Mouse (Mus musculus) heart, embryonic 14.5 days (tissue): ENCODE measurements around the gene Vasp. TPM values are rescaled to one million over a fixed set of nuclear protein-coding genes. Genes with fewer than 3 reads are reported as not detected.

Experiments
- ATAC-seq: fragments of 200-750 bp; cut with Nextera tagmentation; 2 replicates; pipeline ENCODE4 v1.8.0; 2017; ENCODE audit warnings: low read depth, moderate TSS enrichment; ENCODE audit not compliant: insufficient number of reproducible peaks, insufficient read depth, low FRiP score
- H3K27ac ChIP-seq, 2 experiments: fragments of 200-500 bp in 1 of 2; fragments of 300-500 bp in 1 of 2; sonication (generic) in 1 of 2; replicated peaks in 1 of 2; 2 replicates each; pipeline ENCODE4 v1.5.1; 2012 to 2014; ENCODE audit warnings: low read depth in 2 of 2, low read length in 2 of 2, control low read depth in 1 of 2, mild to moderate bottlenecking in 1 of 2, mixed read lengths in 1 of 2; ENCODE audit not compliant: control insufficient read depth in 1 of 2, insufficient read depth in 1 of 2
- H3K27me3 ChIP-seq: fragments of 300-500 bp; sonication (generic); 2 replicates; pipeline ENCODE4 v1.6.1; 2014; ENCODE audit warnings: mild to moderate bottlenecking, low read length, control low read depth; ENCODE audit not compliant: control insufficient read depth, insufficient read depth
- H3K36me3 ChIP-seq: fragments of 300-500 bp; sonication (generic); 2 replicates; pipeline ENCODE4 v1.6.1; 2014; ENCODE audit warnings: mild to moderate bottlenecking, control low read depth, low read length, mixed read lengths; ENCODE audit not compliant: control insufficient read depth, insufficient read depth
- H3K4me1 ChIP-seq, 2 experiments: fragments of 200-500 bp in 1 of 2; fragments of 300-500 bp in 1 of 2; sonication (generic) in 1 of 2; 2 replicates each; pipeline ENCODE4 v1.6.1; 2012 to 2014; ENCODE audit warnings: low read length in 2 of 2, control low read depth in 1 of 2, mixed read lengths in 1 of 2; ENCODE audit not compliant: control insufficient read depth in 2 of 2, insufficient read depth in 2 of 2
- H3K4me2 ChIP-seq: fragments of 300-500 bp; sonication (generic); 2 replicates; pipeline ENCODE4 v1.6.1; 2014; ENCODE audit warnings: mild to moderate bottlenecking, low read length
- H3K4me3 ChIP-seq, 2 experiments: fragments of 200-500 bp in 1 of 2; fragments of 300-500 bp in 1 of 2; sonication (generic) in 1 of 2; 2 replicates each; pipeline ENCODE4 v1.5.1; 2012 to 2014; ENCODE audit warnings: low read length in 2 of 2, mild to moderate bottlenecking in 2 of 2, control low read depth in 1 of 2, low read depth in 1 of 2, moderate library complexity in 1 of 2; ENCODE audit not compliant: control insufficient read depth in 1 of 2, insufficient read depth in 1 of 2
- H3K9ac ChIP-seq: fragments of 300-500 bp; sonication (generic); 2 replicates; pipeline ENCODE4 v1.6.1; 2014; ENCODE audit warnings: mild to moderate bottlenecking, low read length
- H3K9me3 ChIP-seq: fragments of 300-500 bp; sonication (generic); 2 replicates; pipeline ENCODE4 v1.6.1; 2016; ENCODE audit warnings: low read length, control low read depth; ENCODE audit not compliant: control insufficient read depth
- WGBS: fragments of 180-500 bp; shearing (Covaris S2); extraction: QIAGEN DNeasy Blood & Tissue Kit; methylation state at CpG from one replicate; pipeline ENCODE4 v1.1.7; 2014; 5-methylcytosine and 5-hydroxymethylcytosine counted together
- polyA plus RNA-seq: library from polyadenylated mRNA; unstranded; fragments of >200 nt; fragmentation: Nextera tagmentation; extraction: Ambion mirVana; gene quantifications from 2 replicates; pipeline ENCODE4 v1.2.1, GENCODE M21; 2014

Vasp gene
- polyA plus RNA-seq, 1 experiment from 2014 or later, result 66.1 TPM

DNA sequence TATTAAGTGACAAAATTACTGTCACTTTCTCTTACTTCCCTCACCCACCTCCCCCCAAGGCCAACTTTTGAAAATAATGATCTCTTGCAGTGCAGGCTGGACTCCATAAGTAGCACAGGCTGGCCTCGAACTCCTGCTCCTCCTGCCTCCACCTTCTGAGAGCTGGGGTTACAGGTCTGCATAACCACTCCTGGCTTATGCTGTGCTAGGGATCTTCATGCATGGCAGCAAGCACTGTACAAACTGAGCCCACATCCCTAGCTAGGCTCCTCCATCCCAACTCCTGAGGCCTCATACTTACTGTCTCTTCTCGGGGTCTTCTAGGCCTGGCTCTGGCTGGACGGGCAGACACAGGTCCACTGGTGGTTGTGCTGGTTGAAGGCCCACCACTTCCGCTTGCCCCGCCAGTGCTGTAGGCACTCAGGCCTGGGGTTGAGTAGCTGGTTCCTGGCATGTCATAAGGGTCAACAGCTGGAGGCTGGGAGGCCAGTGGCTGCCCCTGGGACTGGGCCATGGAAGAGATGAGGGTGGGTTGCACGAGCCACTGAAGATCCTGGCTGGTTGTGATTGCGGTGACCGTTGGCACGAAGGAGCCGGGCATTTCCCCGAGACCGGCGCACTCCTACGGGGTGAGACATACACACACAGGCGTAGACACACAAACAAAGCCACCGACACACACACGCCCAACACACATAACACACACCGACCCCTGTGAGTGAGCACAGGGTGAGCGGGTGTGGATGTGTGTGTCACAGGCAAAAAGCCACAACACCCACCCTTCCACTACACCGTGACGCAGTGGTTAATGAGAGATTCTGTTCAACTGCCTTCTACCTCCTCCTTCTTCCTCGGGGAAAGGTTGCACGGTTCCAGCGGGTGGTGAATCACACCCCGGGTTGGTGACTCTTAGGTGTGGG lies 35.5 kb upstream of the Vasp start:
- 65% methylated on average over 25 of the region's 25 CpGs for WGBS
- Histone ChIP-seq H3K4me2 (0 out of 2 replicates have a peak overlapping the region, but pooled peaks have one; percentile 99), H3K27me3 (peaks cover 50% of the 10 kb centered on the region), H3K36me3 (no peaks in the 10 kb centered on the region), H3K9me3 (no peaks in the 10 kb centered on the region), H3K27ac (no peak overlapping the region), H3K4me1 (peaks cover 9 to 35% of the 10 kb centered on the region in 2 experiments), H3K4me3 (no peak overlapping the region), H3K9ac (no peak overlapping the region)
- ATAC-seq, result no peak

DNA sequence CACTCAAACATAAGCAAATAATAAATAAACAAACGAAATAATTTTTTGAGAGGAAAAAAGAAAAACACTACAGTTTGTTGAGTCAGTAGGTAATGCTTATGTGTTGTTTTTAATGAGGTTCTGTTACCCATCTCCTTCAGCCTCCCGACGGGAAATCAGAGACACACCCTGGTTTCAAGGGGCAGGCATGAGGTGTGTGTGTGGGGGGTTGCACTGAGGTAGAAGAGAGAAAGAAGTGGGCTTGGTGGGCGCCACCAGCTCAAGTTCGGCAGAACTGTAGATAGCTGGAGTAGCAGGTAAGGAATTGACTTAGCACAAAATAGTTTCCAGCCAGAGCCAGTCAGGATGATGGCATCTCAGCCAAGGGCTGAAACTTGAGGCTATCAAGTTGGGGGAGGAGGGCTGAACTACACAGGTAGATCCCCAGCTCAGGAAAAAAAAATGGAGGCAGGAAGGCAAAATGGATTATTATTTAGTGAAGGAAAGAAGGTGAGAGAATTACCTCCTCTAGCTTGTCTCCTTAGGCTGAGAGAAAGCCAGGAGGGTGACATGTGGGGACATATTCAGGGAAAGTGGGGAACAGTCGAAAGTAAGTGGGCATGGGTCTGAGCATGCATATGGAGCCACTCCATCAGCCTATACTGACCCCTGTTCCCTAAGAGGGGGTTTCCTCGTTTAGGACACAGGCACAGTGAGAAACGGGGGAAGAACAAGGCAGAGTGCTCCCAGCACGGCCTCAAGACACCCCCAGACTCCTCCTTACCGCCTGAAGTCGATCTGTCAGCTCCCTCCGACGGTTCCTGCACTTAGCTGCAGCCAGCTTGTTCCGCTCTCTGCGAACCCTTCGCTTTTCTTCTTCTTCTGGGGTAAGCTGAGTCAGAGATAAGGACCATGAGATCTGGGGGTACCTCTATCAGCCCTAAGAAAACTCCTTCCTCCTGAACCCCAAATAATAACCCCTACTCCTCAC lies 34.5 kb upstream of the Vasp start:
- ATAC-seq, result no peak
- WGBS, result 49% methylated on average over 16 of the region's 16 CpGs
- Histone ChIP-seq H3K4me2 (no peak overlapping the region), H3K27me3 (peaks cover 56% of the 10 kb centered on the region), H3K9ac (no peak overlapping the region), H3K27ac (no peak overlapping the region), H3K9me3 (no peaks in the 10 kb centered on the region), H3K4me3 (no peak overlapping the region), H3K36me3 (no peaks in the 10 kb centered on the region), H3K4me1 (peaks cover 11 to 40% of the 10 kb centered on the region in 2 experiments)

DNA sequence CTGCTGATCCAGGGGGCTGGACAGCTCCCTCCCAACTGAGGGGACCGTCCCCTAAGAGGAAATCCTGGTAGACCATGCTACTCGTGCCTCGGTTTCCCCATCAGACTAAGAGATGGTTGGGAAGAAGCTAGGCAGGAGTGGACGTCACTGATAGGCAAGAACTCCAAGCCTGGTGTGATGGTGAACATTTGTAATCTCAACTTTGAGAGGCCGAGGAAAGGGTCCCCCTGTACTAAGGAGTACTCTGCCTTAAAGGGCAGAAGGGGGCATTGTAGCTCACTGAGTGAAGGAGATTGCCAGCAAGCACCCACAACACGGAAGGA lies 33.8 kb upstream of the Vasp start:
- no peak overlapping the region for H3K9ac ChIP-seq

DNA sequence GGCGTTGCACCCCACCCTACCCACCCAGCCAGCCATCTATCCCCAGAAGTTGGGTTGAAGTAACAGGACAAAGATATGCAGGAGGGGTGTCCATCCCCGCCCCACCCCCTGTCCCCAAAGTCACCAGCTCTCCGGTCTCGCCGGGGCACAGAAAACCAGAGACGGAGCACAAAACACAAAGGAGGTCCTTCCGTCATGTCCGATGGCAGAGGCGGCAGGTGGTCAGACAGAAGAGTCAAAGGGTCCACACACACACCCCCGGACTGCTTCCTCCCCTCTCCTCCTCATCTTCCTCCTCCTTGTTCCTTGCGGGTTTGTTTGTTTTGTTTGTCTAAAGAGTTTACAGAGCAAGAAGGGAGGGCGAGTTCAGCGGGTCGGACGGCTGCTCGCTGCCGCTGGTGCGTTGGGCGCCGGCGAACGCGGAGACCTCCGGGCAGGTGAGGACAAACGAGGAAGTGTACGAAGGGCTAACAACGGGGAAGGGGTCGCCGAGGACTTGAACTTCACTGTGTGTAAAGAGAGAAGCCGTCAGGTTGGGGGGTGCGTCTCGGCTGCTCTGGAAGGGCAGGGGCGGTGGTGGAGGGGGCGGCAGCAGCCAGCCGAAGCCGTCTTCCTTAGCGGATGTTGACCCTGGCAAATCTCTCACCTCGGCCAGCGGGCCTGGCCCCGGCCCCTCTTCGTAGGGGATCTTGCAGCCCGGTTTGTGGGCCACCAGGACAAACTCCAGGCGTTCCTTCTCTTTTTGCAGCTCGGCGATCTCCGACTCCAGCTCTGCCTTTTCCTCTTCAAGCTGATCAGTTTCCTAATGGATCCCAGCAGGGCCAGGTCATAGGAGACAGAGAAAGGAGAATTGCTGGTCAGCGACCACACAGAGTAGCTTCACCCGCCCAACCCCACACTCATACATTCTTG lies 33.1 kb upstream of the Vasp start:
- Histone ChIP-seq H3K4me3 (peak overlapping the region; percentile 43 to 44), H3K9me3 (no peaks in the 10 kb centered on the region), H3K27ac (no peak overlapping the region), H3K36me3 (no peaks in the 10 kb centered on the region), H3K9ac (peak overlapping the region; percentile 62), H3K4me1 (peaks cover 9 to 37% of the 10 kb centered on the region in 2 experiments), H3K27me3 (peaks cover 56% of the 10 kb centered on the region), H3K4me2 (peak overlapping the region; percentile 72)
- no peak for ATAC-seq
- 3% methylated on average over 46 of the region's 48 CpGs for WGBS

More for the DNA sequence above, 33.8 kb upstream of the Vasp start:
- Histone ChIP-seq H3K4me1 (peaks cover 9 to 38% of the 10 kb centered on the region in 2 experiments), H3K36me3 (no peaks in the 10 kb centered on the region), H3K27me3 (peaks cover 56% of the 10 kb centered on the region), H3K4me2 (peak overlapping the region; percentile 72), H3K27ac (no peak overlapping the region), H3K9me3 (no peaks in the 10 kb centered on the region), H3K4me3 (peak overlapping the region in 1 of 2 experiments; percentile 44; a peak in 2 of 4 replicates)
- WGBS, result 10% methylated on average over 6 of the region's 6 CpGs
- no peak for ATAC-seq

DNA sequence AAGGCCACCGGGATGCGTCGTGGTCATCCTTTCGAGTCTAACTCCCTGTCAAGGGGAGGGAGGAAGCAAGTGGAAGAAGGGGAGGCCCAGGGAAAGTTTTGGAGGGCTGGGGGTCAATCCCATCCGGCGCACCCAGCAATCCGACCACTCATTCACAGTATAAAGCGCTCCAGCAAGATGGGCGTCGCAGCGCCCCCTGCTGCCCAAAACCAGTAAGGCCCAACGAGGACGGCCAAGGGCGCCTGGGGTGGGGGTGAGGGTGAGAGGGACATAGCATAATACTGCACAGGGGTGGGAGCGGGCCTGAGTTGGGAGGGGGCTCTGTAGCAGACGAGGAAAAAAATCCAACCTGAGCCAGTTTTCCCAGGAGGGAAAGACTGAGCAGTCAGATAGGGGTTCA lies 32.2 kb upstream of the Vasp start:
- H3K27me3 ChIP-seq, result peaks cover 56% of the 10 kb centered on the region
- H3K4me3 ChIP-seq, result peak overlapping the region; percentile 25 to 44; a peak in 3 of 4 replicates
- whole genome bisulfite sequencing, result 2% methylated on average over 16 of the region's 16 CpGs
- peaks cover 9 to 31% of the 10 kb centered on the region in 2 experiments for H3K4me1 ChIP-seq
- H3K9me3 ChIP-seq, result no peaks in the 10 kb centered on the region
- H3K27ac ChIP-seq, result no peak overlapping the region
- no peak for ATAC-seq
- H3K4me2 ChIP-seq, result peak overlapping the region; percentile 72
- peak overlapping the region; percentile 57 for H3K9ac ChIP-seq
- H3K36me3 ChIP-seq, result no peaks in the 10 kb centered on the region

DNA sequence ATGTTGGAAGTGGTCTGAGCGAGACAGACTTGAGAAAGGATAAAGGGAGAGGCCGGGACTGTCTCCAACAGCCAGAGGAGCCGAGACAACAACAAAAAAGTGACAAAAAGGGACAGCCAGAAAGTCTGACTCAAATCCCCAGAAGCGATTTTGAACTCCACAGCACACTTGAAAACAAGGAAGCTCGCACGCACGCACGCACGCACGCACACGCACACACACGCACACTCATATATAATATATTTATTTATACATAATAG lies 31.4 kb upstream of the Vasp start:
- Histone ChIP-seq H3K27me3 (peaks cover 56% of the 10 kb centered on the region), H3K36me3 (no peaks in the 10 kb centered on the region), H3K4me2 (no peak overlapping the region), H3K4me1 (peaks cover 9 to 30% of the 10 kb centered on the region in 2 experiments), H3K9ac (no peak overlapping the region), H3K4me3 (no peak overlapping the region), H3K9me3 (no peaks in the 10 kb centered on the region), H3K27ac (no peak overlapping the region)
- 80% methylated on average over 12 of the region's 12 CpGs for WGBS
- no peak for ATAC-seq
